In the genomic region with DNA sequence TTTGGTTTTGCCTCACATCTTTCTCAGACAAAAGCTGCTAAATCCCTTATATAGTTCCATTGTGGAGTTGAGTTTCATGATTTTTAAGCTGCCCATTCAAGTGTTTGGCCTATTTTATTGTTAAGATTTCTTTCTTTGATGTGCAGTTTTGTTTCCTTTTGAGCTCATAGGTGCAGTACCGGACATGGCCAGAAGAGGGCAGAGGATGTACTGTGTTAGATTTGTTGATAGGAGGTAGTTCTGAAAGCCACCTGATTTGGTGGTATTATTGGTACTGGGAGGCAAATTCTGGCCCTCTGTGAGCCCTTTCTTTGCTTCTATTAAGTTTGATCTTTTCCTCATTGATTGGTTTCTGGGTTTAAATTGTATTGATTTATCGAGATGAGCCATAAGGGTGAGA, we compare ENCODE assay signal across 15 mouse cellular contexts. TPM values are rescaled to one million over a fixed set of nuclear protein-coding genes. Genes with fewer than 3 reads are reported as not detected.
A peak's percentile ranks its signal among the peaks of the same experiment; 100 is the strongest.
DNase-seq lines count a peak whose midpoint lies in the region; TF ChIP-seq lines count a peak whose summit lies in the region.
"Not testable (repeated sequence)": the region's sequence is repeated elsewhere in the genome, so short reads cannot be mapped to it uniquely, and the experiment has no call there.
"Had no signal": no experiment of that assay in that cellular context is flagged by ENCODE, and none has a peak within 500 bp of the region (broad histone marks: within the 10 kb centered on the region; RNA-seq: fewer than 3 reads in every experiment).

No protein-coding gene starts in this region.

- not testable (repeated sequence) for H3K36me3 ChIP-seq in kidney, adult 2 months (ENCODE audit: control insufficient read depth, insufficient read depth, low read length)

- not testable (repeated sequence) for TF ChIP-seq POLR2A in kidney, adult 2 months (IDR thresholded peaks at IDR 0.05; ENCODE audit: low read depth, low read length)

- not testable (repeated sequence) for H3K27me3 ChIP-seq in kidney, adult 2 months (replicated peaks; ENCODE audit: control insufficient read depth, insufficient read depth, low read length)

- intact Hi-C loops in gastrocnemius, postnatal 36 days (cut with DNase I), result not testable (repeated sequence)

- TF ChIP-seq CTCF in kidney, adult 2 months (conservative IDR thresholded peaks at IDR 0.05; ENCODE audit: insufficient read depth, insufficient read length, low read depth, low read length), result not testable (repeated sequence)

- not testable (repeated sequence) for H3K4me1 ChIP-seq in kidney, adult 2 months (ENCODE audit: control insufficient read depth, insufficient read depth, low read length)

- not testable (repeated sequence) for H3K4me3 ChIP-seq in kidney, adult 2 months (ENCODE audit: insufficient read depth, low read depth, low read length)

- WGBS in kidney, adult 2 months, result 0% methylated on average over 1 of the region's 2 CpGs

- H3K27ac ChIP-seq in kidney, adult 2 months (ENCODE audit: insufficient read depth, low read depth, low read length), result not testable (repeated sequence)

- DNase-seq in adrenal gland, adult (ENCODE audit: inconsistent age in 2 of 2, low spot score in 1 of 2), result peak; percentile 56 to 86
- DNase-seq in cerebellum, postnatal 10 days, result peak; percentile 79 to 81
- DNase-seq in gastrocnemius, postnatal 36 days, result peak; percentile 15 to 19
- DNase-seq in kidney, adult 2 months, result peak; percentile 50
- DNase-seq in layer of hippocampus, postnatal 36 days, result peak; percentile 37
- peak; percentile 24 for DNase-seq in lung, postnatal 25 days (ENCODE audit: low spot score)
- peak; percentile 73 for DNase-seq in right cerebral cortex, postnatal 4 days
- peak; percentile 17 to 20 for DNase-seq in urinary bladder, postnatal 36 days (ENCODE audit: low spot score in 2 of 2)

RNA-seq across cellular contexts. Expression of a gene that starts 7.8 kb away (rescaled TPM):
- 1 to 10 TPM; 3.1 to 5.0 TPM for total RNA-seq in gastrocnemius, postnatal 36 days (2021)
- polyA plus RNA-seq in kidney, adult 2 months (2012; rRNA removed), result 20.1 and 24.0 TPM in 2 replicates
- total RNA-seq in layer of hippocampus, postnatal 36 days (2021), result 100 to 1,000 TPM; 175 to 179 TPM
- total RNA-seq: liver, adult 2 months had no signal

RNA-seq across cellular contexts. Expression of a gene that starts 8.8 kb away (rescaled TPM):
- not detected for total RNA-seq in gastrocnemius, postnatal 36 days (2021)
- not detected in 2 replicates for polyA plus RNA-seq in kidney, adult 2 months (2012; rRNA removed)
- total RNA-seq in layer of hippocampus, postnatal 36 days (2021), result not detected
- total RNA-seq: liver, adult 2 months had no signal
- polyA plus RNA-seq: embryonic facial prominence, embryonic 10.5 days; forebrain, embryonic 13.5 days; heart, embryonic 15.5 days; kidney, embryonic 14.5 days; liver, adult 2 months; midbrain, embryonic 13.5 days; stomach, embryonic 15.5 days had no signal

RNA-seq across cellular contexts. Expression of a gene that starts 43.5 kb away (rescaled TPM):
- total RNA-seq in gastrocnemius, postnatal 36 days (2021), result 10 to 100 TPM; 63.6 to 70.8 TPM
- polyA plus RNA-seq in kidney, adult 2 months (2012; rRNA removed), result 114 and 120 TPM in 2 replicates
- 100 to 1,000 TPM; 187 to 256 TPM for total RNA-seq in layer of hippocampus, postnatal 36 days (2021)

Comparison
In these comparisons a context has a peak if more than half of its experiments do, and no peak if none do; other contexts are left out.
1. DNase-seq: peak in every context shown above with its lines; median percentile 80 in cerebellum, postnatal 10 days; 73 in right cerebral cortex, postnatal 4 days; 71 in adrenal gland, adult; 50 in kidney, adult 2 months; 37 in layer of hippocampus, postnatal 36 days; 24 in lung, postnatal 25 days; 18 in urinary bladder, postnatal 36 days; 17 in gastrocnemius, postnatal 36 days.
2. RNA of a gene that starts 7.8 kb away (total RNA-seq): 175 to 179 TPM in layer of hippocampus, postnatal 36 days; 3.1 to 5.0 TPM in gastrocnemius, postnatal 36 days; every median in the first group is over 10 times any median in the second.